15 mouse cellular contexts compared by ENCODE assay signal in the genomic region with DNA sequence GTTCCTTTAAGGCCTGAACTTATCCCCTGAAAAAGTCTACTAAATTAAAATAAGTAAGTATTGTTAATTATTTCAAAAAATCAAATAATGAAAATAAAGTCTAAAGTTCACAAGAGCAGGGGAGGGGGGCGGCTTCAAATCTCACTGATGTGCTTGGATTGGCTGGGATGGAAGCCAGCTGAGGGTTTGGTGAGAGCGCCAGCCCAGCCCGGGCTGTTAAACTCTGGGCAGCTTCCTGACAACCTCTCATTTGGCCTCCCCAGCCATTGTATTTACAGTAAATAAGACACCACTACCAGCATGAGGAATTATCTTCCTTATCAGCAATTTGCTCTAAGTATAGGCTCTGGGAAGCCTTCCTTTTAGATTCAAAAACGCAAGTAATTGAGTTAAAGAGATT.
"Had no signal": no experiment of that assay in that cellular context is flagged by ENCODE, and none has a peak within 500 bp of the region (broad histone marks: within the 10 kb centered on the region; RNA-seq: fewer than 3 reads in every experiment).

No protein-coding gene starts in this region.

- H3K27me3 ChIP-seq: liver, embryonic 13.5 days; midbrain, embryonic 12.5 days; stomach, embryonic 15.5 days had no signal

- H3K27ac ChIP-seq: kidney, postnatal 0 days; left cerebral cortex, adult 2 months; limb, embryonic 10.5 days; liver, embryonic 13.5 days; macrophage; midbrain, embryonic 12.5 days; stomach, embryonic 15.5 days had no signal

- H3K36me3 ChIP-seq: liver, embryonic 13.5 days; midbrain, embryonic 12.5 days; stomach, embryonic 15.5 days had no signal

- DNase-seq: liver, embryonic 13.5 days; liver, postnatal 0 days; lung, postnatal 14 days; right cerebral cortex, postnatal 14 days; thymus, adult 2 months; thymus, postnatal 25 days had no signal

- H3K4me2 ChIP-seq: liver, embryonic 13.5 days; midbrain, embryonic 12.5 days; stomach, embryonic 15.5 days had no signal

- H3K9ac ChIP-seq: liver, embryonic 13.5 days; liver, postnatal 0 days; midbrain, embryonic 12.5 days; stomach, embryonic 15.5 days had no signal

- ATAC-seq: intestine, embryonic 16.5 days; liver, postnatal 0 days; midbrain, embryonic 16.5 days had no signal

- H3K4me3 ChIP-seq: left cerebral cortex, adult 2 months; limb, embryonic 10.5 days; liver, embryonic 13.5 days; megakaryocyte, embryonic 14.5 days; midbrain, embryonic 12.5 days; stomach, embryonic 15.5 days had no signal

- H3K4me1 ChIP-seq: megakaryocyte, embryonic 14.5 days; stomach, embryonic 15.5 days had no signal

- H3K9me3 ChIP-seq: limb, embryonic 10.5 days; liver, embryonic 13.5 days; megakaryocyte, embryonic 14.5 days; midbrain, embryonic 12.5 days; stomach, embryonic 15.5 days had no signal
